Mouse (Mus musculus): ENCODE measurements at regions not wholly inside any gene's neighbourhood (a gene's known extent, or its start where the extent isn't known, plus 50 kb on each side); places are given as distances from the start of the nearest gene placed in this dataset.
"Not testable (repeated sequence)": the region's sequence is repeated elsewhere in the genome, so short reads cannot be mapped to it uniquely, and the experiment has no call there.

DNA sequence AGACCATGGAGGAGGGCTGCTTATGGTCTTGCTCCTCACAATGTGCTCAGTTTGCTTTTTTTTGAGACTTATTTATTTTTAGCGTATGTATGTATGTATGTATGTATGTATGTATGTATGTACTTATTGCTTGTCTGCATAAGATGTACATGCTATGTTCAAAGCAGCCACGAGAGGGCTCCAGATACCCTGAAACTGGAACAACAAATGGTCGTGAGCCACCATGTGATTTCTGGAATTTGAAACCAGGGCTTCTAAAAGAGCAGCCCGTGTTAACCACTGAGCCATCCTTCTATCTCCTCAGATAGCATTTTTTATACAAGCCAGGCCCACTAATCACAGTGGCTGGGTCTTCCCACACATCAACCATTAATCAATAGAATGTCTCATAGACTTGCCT is 611.2 kb downstream of the 5730507C01Rik start:
- no peak for DNase-seq

- DNase-seq: peak; percentile 31
Observed at GRCm38 (mm10) chr12:19175631-19176030, 661.3 kb downstream of the 5730507C01Rik start.

GRCm38 (mm10) chr12:19192396-19192795 is 678.1 kb downstream of the 5730507C01Rik start:
- DNase-seq: no peak

DNA sequence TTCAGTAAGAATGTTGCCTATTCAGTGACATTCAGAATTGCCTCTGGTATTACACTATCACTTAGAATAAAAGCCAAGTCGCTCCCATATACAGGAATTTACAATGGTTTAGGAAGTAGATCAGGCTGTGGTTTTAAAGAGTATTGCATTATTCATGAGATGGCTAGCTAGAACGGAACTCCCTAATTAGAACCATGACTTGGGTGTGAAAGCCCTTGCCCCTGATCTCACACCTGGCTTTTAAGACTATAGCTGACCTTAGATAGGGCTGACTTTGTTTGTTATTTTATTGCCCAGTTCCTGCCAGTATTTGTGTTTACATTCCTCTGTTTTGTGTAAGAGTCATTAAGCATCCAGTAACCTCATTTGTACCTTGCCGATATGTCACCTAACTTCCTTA is 678.7 kb downstream of the 5730507C01Rik start:
- not testable (repeated sequence) for DNase-seq

GRCm38 (mm10) chr12:19223996-19224395 is 709.7 kb downstream of the 5730507C01Rik start:
- DNase-seq: not testable (repeated sequence)

DNA sequence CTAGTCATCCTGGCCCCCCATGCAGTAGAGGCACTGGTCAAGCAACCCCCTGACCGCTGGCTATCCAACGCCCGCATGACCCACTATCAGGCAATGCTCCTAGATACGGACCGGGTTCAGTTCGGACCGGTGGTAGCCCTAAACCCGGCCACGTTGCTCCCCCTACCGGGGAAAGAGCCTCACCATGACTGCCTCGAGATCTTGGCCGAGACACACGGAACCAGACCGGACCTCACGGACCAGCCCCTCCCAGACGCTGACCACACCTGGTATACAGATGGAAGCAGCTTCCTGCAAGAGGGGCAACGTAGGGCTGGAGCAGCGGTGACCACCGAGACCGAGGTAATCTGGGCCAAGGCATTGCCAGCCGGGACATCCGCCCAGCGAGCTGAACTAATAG is 707.6 kb upstream of the Gm21863 start:
- peak; percentile 37 for DNase-seq

DNA sequence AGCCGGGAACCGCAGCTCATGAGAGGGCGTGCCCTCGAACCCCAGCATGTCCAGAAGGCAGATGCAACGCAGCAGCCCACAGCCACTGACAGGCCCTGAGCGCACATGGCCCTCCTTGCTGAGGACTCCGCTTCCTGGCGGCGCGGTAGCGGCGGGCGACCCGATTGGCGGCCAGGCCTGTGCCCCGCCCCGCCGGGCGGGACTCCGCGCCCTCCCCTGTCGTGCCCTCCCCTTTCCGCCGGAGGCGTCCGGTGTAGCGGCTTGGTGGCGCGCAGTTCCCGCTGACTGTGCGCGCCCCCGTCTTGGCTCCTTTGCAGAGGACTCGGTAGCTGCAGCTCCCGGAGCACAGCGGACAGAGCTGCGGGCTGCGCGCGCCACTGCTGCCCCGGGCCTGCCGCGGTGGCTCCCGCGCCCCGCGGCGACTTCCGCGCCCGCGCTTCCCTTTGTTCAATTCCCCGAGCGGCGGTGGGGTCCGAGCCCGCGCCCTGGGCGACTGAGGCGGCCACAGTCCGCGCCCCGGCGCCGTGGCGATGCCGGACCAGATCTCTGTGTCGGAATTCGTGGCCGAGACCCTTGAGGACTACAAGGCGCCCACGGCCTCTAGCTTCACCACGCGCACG is 665.9 kb upstream of the Gm21863 start:
- DNase-seq: peak; percentile 74

DNA sequence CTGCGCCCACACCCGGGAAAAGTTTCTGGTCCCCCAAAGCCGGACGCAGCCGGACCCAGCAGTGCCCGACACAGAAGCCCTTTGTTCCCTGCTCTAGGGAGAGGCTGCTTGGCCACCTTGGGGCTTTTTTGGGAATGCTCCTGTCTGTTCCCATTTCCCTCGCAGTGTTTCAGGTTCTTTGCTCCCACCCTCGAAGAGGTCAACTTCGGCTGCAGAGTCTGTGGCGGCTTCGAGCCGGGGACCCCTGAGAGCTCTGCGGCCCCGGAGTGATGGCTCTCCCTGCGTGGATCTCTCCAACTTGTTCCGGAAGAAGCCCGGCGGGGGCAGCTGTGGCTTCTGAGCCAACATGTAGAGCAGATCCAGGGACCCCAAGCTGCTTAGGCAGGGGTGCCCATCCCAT is 665.3 kb upstream of the Gm21863 start:
- peak; percentile 7 for DNase-seq

DNA sequence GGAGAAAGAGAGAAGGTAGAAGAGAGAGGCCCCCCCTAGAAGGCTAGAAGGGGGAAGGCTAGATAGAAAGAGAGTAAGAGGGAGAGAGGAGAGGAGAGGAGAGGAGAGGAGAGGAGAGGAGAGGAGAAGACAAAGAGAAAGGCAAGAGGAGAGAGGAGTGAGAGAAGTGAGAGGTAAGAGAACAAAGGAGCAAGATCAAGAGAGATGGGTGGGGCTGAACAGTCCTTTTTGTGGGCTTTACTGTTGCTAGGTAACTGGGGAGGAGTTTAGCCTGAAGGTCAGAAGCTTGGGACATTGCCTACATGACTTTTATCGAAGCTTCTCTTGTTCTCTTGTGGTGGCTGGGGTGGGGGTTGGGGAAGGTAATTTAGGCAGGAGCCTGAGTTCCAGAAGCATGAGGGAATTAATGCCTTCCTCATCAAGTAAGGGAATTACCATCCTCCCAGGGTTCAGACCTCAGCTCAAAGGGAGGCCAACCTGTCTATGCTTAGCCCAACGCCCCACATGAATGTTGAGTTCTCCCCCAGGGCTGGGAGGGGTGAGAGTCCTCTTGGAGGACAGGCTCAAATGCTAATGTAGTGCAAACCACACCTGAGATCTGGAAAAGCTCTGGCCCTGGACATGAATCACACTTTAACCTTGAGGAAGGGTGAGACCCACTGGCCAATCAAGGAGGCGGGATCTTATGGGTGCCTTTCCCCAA is 662.1 kb upstream of the Gm21863 start:
- not testable (repeated sequence) for DNase-seq

All from kidney, postnatal 10 days (tissue).